Mouse (Mus musculus) urinary bladder, postnatal 25 days (tissue): Measurements from ENCODE around the gene Wwtr1.

Experiments used
- DNase-seq: peaks from one replicate; pipeline ENCODE4 v3.0.0; 2022; ENCODE audit warnings: low spot score

The Wwtr1 gene

DNA sequence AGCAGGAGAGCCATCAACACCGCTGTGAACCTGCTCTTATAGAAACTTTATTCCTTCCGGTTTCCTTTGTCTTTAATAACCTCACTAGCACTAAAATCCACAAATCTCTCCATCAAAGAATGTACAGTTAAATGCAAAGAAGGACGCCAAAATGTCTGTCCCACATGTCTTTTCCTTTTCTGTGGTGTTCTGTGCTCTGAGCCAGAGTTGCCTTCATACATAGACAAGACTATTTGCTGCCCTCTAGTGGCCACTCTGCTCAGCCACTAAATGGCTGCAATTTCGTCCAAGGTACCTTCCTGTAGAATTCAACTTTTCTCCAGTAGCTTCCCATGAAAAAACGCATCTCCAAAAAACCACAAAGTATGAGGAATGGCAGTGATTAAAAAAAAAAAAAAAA is 127.3 kb downstream of the Wwtr1 start:
- DNase-seq = peak; percentile 72

DNA sequence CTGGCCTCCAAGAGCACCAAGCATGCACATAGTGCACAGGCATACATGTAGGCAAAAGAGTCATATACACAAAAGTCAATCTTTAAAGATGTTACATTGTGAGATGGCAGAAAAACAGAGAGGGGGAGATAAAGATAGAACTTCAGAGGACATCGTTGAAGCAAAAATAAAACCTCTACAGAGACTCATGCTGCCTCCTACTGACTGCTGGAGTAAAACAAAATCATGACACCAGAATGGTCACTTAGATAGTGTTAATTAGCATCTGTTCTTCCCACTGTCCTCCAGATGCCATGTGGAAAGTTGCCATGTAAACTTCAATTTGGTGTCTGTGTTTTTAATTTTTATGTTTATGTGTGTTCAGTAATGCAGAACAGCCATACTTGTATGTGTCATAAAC is 127.8 kb downstream of the Wwtr1 start:
- DNase-seq = no peak

DNA sequence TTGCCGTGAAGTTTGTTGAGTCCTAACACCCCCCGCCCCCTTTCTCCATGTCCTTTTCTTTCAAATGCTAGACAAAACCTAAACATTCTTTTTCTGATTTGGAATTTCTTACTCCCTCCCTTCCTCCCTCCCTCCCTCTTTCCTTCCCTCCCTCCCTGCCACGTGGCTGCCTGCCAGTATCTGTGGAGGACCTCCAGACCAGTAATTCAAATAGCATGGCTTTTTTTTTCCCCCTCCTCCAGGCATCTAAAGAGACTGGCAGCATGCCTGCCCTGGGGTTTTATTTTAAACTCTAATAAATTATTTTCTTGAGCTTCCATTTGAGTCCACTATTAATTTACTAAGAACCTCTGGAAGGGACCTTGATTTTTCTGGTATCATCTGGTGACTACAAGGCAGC is 130.0 kb downstream of the Wwtr1 start:
- DNase-seq = no peak

DNA sequence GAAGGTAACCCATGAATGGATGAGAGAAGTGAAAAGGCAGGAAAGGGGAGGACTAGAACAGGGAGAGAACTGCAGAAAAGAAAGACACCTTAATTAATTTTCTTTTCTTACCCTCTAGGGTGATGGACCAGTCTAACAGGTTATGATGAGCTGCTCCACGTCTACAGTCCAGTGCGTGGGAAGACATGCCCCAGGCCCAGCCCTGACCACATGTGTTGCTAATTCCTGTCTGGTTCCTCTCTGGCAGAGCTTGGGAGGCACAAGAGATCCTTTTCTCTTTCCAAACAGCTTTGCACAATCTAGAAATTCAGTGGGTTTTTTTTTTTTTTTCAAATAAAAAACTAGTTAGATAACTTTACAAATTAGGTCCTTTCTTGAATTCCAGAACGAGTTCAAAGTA is 134.8 kb downstream of the Wwtr1 start:
- DNase-seq = no peak

DNA sequence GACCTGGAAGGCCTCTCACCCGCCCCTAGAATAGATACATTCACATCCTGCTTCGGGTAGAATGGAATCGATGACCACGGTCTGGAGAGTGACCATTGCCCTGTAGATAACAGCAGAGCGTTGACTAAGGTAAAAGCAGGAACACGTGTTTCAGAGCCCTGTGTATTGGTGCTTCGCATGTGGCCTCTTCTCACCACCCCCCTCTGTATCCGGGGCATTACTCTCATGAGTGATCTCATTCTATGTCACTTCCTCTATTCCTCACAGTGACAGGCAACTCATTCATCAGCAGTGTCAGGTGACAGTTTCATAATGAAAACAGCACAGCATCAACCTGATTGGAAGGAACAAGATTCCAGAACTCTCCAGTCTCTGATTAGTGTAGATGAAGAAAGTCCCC is 140.3 kb downstream of the Wwtr1 start:
- DNase-seq = no peak

DNA sequence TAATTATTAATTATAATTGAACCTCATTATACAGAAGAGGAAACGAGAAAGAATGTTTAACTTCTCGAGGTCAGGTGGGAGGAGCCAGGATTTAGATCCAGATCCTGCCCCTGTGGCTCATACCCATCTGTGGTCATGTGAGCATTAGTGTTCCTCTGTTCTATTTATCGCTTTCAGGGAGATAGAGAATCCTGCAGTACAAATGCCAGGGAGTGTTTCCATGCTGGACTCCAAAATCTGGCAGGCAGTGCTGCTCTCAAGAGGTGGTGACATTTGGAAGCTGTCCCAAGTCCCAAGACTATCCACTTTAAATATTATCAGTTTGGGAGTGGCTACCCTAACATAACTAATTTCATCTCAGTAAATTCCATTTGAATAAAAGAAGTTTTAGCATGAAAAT is 144.0 kb downstream of the Wwtr1 start:
- DNase-seq = no peak

DNA sequence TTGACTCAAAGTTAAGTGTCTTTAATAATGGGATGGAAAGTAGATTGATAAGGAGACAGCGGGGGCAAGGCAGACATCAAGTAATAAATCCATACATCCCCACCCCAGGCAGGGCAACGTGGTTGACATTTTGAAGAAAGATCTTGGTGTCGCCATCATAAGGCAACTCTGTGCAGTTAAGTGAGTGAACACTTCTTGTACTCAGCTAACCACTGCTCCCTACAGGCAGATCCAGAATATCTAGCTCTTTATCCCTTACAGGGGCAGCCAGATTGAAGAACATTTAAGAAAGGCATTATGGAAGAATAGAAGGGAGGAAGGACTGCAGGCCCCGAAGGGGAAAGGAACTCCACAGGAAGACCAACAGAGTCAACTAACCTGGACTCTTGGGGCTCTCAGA is 146.2 kb downstream of the Wwtr1 start:
- DNase-seq = no peak

DNA sequence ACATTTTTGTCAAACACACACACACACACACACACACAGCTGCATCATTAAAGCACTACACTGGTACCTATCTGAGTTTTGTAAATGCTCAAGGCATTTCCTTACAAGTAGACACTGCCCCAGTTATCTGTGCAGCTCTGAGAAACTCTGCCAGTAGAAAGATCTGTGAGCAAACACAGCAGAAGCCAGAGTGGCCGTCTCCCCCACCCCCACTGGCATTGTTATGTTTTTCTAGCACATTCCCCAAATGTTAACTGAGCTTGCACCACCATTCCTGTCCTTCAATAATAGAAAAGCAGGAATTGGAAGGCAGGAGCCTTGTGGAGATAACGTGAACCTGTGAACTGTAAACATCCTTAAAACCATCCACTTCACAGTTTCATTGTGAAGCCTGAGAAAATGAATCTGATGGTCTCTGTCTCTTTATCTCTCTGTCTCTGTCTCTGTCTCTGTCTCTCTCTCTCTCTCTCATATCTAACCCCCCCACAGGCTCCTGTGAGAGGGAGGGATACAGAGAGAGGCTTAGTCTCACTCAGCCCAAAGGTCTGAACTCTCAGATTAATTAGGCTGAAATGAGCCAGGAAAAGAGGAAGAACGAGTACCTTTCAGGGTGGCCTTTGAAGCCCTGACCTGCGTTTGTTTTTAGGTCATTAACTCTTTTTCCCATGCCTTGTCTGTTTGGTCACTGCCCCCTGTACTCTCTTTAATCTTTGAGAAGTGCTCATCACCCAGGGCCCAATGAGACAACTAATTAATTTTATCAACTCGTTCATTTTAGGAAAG is 146.8 kb downstream of the Wwtr1 start:
- DNase-seq = no peak

DNA sequence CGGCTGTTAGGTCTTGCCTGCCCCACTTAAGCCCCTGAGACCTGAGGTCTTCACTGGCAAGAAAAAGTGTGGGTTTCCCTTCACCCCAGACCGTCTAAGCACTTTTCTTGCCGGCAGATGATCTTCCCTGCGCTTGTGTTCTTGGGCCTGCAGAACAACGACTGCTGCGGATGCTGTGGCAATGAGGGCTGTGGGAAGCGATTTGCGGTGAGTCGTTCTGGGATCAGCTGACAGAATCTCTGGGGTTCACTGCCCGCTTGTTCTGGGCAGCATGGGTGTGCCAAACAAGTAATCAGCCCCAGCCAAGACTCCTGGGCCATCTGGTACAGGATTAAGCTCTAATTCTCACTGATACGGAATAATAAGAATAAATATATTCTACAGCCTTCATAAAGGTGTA is 149.4 kb downstream of the Wwtr1 start:
- DNase-seq = no peak

DNA sequence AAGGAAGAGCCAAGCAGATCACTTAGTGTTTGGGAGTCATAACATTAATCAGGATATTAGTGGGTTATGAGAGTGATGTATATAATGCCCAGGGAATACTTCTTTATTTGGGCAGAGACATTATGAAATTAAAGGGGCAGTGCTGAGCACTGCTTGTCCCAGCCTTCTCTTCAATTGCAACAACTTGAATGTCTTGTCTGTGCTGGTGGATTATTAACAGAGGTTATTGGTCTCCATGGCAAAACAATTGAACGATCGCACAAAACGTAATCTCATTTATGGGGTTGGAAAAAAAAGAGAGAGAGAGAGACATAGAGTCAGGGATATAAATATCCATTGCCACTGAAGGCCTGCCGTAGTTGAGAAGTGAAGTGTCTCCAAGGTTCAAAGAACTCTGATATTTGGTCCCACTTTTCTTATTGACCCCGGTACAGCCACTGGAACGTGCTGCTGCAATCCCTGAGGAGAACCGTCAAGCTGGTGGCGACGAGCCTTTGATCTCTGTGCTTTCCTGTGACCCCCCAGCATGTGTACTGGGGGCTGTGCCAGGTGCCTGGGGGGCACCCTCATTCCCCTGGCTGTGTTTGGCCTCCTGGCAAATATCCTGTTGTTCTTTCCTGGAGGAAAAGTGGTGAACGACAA is 150.5 kb downstream of the Wwtr1 start, which contains the start of gene Tm4sf4:
Gene Tm4sf4, plus strand, starts transcription at position 226 of the 642 bp plus-strand sequence.
- DNase-seq = no peak

DNA sequence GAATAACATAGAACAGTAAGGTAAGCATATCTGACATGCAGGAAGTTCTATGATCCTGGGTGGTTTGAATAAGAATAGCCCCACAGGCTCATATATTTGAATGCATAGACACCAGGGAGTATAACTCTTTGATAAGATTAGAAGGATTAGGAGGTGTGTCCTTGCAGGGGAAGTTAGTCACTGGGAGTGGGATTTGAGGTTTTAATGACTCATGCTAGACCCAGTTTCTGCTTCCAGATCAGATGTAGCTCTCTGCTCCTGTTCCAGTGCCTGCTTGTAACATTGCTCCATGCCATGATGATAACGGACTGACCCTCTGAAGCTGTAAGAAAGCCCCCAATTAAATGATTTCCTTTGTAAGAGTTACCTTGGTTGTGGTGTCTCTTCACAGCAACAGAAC is 155.1 kb downstream of the Wwtr1 start:
- DNase-seq = no peak

DNA sequence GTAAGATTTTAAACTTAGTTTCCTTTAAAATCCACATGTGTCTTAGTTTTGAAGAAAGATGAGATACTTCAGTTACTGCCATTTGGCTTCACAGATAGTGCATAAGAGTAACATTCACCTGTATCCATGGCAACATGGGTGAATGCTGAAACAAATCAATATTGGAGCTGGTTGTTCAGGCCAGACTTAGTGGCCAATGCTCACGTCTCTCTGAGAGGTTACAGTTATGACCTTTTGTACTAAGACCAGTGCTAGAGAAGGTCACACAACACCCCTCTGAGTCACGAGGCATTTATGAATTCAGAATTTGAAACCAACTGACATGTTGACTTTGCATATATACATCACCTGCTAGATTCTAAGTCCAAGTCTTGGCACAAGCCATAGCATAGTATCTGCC is 155.5 kb downstream of the Wwtr1 start:
- DNase-seq = no peak

DNA sequence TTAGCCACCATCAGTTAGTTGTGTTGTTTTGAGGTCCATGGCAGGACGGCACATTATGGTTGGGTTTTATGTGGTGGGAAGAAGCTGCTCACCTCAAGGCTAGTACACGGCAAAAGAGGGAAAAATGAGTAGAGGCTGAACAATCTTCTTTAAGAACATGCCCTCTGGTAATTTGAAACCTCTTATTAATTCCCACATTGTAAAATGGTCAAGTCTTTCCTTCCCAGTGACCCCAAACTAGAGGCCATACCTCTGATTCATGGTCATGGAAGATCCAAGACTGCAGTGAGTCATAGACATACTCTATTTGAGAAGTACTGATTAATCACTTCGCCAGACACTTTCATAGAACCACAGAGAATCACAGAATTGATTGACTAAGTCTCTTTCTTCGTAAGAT is 164.2 kb downstream of the Wwtr1 start:
- DNase-seq = no peak
